Mouse (Mus musculus): ENCODE measurements around the gene Cped1.

DNA sequence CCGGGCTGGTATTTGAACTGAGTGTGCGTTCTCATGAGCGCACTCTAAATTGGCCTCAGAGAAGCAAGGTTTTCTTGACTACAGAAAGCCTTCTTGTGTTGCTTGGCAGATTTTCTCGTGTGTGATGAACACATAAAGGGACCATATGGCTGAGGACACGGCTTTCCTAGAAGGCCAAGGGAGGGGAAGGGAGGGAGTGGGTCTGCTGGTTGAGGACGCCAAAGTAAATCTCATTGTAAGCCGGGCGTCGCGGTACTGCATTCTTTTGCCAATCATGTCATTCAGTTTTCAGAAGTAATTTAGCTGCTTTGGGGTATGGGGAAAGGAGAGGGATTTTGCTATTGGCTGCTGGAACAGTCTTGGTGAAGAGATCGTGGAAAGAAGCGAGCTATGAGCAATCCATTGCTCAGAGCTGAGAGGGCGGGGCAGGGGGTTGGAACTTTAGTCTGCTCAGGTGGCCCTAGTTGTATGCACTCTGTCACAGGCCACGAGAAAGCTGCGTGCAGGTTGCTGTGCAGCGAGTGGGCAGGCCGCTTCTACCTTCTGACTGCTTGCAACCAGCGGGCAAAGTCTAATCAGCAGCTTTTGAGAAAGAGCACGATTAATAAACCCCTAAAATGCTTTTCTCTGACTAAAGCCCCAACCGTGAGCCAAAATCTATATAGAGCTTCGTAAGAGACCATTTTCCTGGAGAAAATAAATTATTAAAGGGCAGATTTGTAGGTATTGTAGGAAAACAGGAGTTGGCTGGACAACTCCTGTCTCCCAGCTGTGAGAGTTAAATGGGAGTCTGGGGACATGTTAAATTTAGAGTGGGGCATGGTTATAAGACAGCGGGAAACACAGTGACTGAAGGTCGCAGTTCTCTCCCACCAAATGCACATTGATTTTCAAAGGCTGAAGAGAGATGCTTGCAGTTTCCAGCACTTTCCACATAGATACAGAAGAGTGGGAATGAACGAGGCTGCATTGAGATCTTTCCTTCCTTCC lies 203.9 kb downstream of the Cped1 start:
- no peak for TF ChIP-seq CTCF (IDR thresholded peaks at IDR 0.05; ENCODE audit: low read depth, low read length)
- TF ChIP-seq GATA1 (IDR thresholded peaks at IDR 0.05; ENCODE audit: borderline replicate concordance, low read length): no peak
- no peak for TF ChIP-seq GATA2 (IDR thresholded peaks at IDR 0.05; ENCODE audit: borderline replicate concordance, low read depth, low read length)
- no peak for TF ChIP-seq TAL1 (conservative IDR thresholded peaks at IDR 0.05; ENCODE audit: low read depth, low read length)
- no peak for TF ChIP-seq POLR2AphosphoS5 (IDR thresholded peaks at IDR 0.05; ENCODE audit: insufficient replicate concordance, low read depth, low read length)
